Mouse (Mus musculus): ENCODE data around the gene Clcnkb. TPM values are rescaled to one million over a fixed set of nuclear protein-coding genes. Genes with fewer than 3 reads are reported as not detected.
A peak's percentile ranks its signal among the peaks of the same experiment; 100 is the strongest.

Gene Clcnkb
- polyA plus RNA-seq, 1 experiment from 2014 or later = not detected

- 18% methylated on average over 22 of the region's 22 CpGs for WGBS
- no peak for DNase-seq (ENCODE audit: extremely low spot score, low spot score)
- Histone ChIP-seq H3K36me3 (replicated peaks) (no peaks in the 10 kb centered on the region), H3K9me3 (peaks cover 2% of the 10 kb centered on the region; the same call in 1 of the 2 replicates), H3K27ac (no peak overlapping the region), H3K4me3 (no peak overlapping the region), H3K4me1 (no peaks in the 10 kb centered on the region), H3K27me3 (ENCODE audit: poor library complexity, severe bottlenecking) (peaks cover 40% of the 10 kb centered on the region)
Observed at GRCm38 (mm10) chr4:141411430-141411992, 4.3 kb downstream of the Clcnkb start.

GRCm38 (mm10) chr4:141408577-141408976 lies 7.2 kb downstream of the Clcnkb start:
- peaks cover 61% of the 10 kb centered on the region for H3K27me3 ChIP-seq (ENCODE audit: poor library complexity, severe bottlenecking)
- WGBS = 85% methylated on average over 3 of the region's 3 CpGs
- peaks cover 7% of the 10 kb centered on the region for H3K4me1 ChIP-seq
- no peak overlapping the region for H3K4me3 ChIP-seq
- H3K27ac ChIP-seq = no peak overlapping the region
- peaks cover 2% of the 10 kb centered on the region; the same call in 1 of the 2 replicates for H3K9me3 ChIP-seq
- DNase-seq (ENCODE audit: extremely low spot score, low spot score) = no peak
- H3K36me3 ChIP-seq (replicated peaks) = no peaks in the 10 kb centered on the region

- Histone ChIP-seq H3K4me3 (no peak overlapping the region), H3K36me3 (replicated peaks) (no peaks in the 10 kb centered on the region), H3K4me1 (peaks cover 7% of the 10 kb centered on the region), H3K27ac (no peak overlapping the region), H3K9me3 (no peaks in the 10 kb centered on the region), H3K27me3 (ENCODE audit: poor library complexity, severe bottlenecking) (peaks cover 60% of the 10 kb centered on the region)
- no peak for DNase-seq (ENCODE audit: extremely low spot score, low spot score)
- 45% methylated on average over 14 of the region's 14 CpGs for WGBS
Observed at GRCm38 (mm10) chr4:141406516-141407299, 9.1 kb downstream of the Clcnkb start.

GRCm38 (mm10) chr4:141405314-141405622 lies 10.5 kb downstream of the Clcnkb start:
- WGBS = 84% methylated on average over 3 of the region's 3 CpGs
- Histone ChIP-seq H3K27me3 (ENCODE audit: poor library complexity, severe bottlenecking) (peaks cover 49% of the 10 kb centered on the region), H3K4me1 (peaks cover 7% of the 10 kb centered on the region), H3K9me3 (no peaks in the 10 kb centered on the region), H3K36me3 (replicated peaks) (no peaks in the 10 kb centered on the region), H3K27ac (no peak overlapping the region), H3K4me3 (no peak overlapping the region)
- DNase-seq (ENCODE audit: extremely low spot score, low spot score) = no peak

GRCm38 (mm10) chr4:141404518-141405313 lies 11.1 kb downstream of the Clcnkb start:
- Histone ChIP-seq H3K9me3 (no peaks in the 10 kb centered on the region), H3K36me3 (replicated peaks) (no peaks in the 10 kb centered on the region), H3K4me3 (0 out of 2 replicates have a peak overlapping the region, but pooled peaks have one; percentile 5), H3K27ac (no peak overlapping the region), H3K27me3 (ENCODE audit: poor library complexity, severe bottlenecking) (peaks cover 47% of the 10 kb centered on the region), H3K4me1 (peaks cover 7% of the 10 kb centered on the region)
- peak; percentile 89 for DNase-seq (ENCODE audit: extremely low spot score, low spot score)
- 13% methylated on average over 15 of the region's 15 CpGs for WGBS

- Histone ChIP-seq H3K4me1 (peaks cover 15% of the 10 kb centered on the region), H3K9me3 (no peaks in the 10 kb centered on the region), H3K36me3 (replicated peaks) (no peaks in the 10 kb centered on the region), H3K4me3 (no peak overlapping the region), H3K27me3 (ENCODE audit: poor library complexity, severe bottlenecking) (peaks cover 46% of the 10 kb centered on the region), H3K27ac (no peak overlapping the region)
- WGBS = 91% methylated on average over 15 of the region's 15 CpGs
- DNase-seq (ENCODE audit: extremely low spot score, low spot score) = no peak
Observed at GRCm38 (mm10) chr4:141400171-141400570, 15.6 kb downstream of the Clcnkb start.

GRCm38 (mm10) chr4:141398545-141398944 lies 17.3 kb downstream of the Clcnkb start, which contains the start of gene Clcnka:
Clcnka (minus strand) TSS chr4:141398724.
- Histone ChIP-seq H3K9me3 (no peaks in the 10 kb centered on the region), H3K27ac (no peak within 1 kb of the TSS), H3K27me3 (ENCODE audit: poor library complexity, severe bottlenecking) (peaks cover 48% of the 10 kb centered on the region), H3K4me1 (peaks cover 14% of the 10 kb centered on the region), H3K36me3 (replicated peaks) (no peaks in the 10 kb centered on the region), H3K4me3 (no peak within 1 kb of the TSS)
- DNase-seq (ENCODE audit: extremely low spot score, low spot score) = no peak
- WGBS = 66% methylated on average over 12 of the region's 12 CpGs

- Histone ChIP-seq H3K36me3 (replicated peaks) (no peaks in the 10 kb centered on the region), H3K27ac (no peak overlapping the region), H3K9me3 (no peaks in the 10 kb centered on the region), H3K4me1 (peaks cover 14% of the 10 kb centered on the region), H3K4me3 (no peak overlapping the region), H3K27me3 (ENCODE audit: poor library complexity, severe bottlenecking) (peaks cover 43% of the 10 kb centered on the region)
- no peak for DNase-seq (ENCODE audit: extremely low spot score, low spot score)
- 79% methylated on average over 12 of the region's 12 CpGs for WGBS
Observed at GRCm38 (mm10) chr4:141397861-141398260, 18.0 kb downstream of the Clcnkb start.

- Histone ChIP-seq H3K36me3 (replicated peaks) (no peaks in the 10 kb centered on the region), H3K4me3 (peak overlapping the region; percentile 24), H3K9me3 (no peaks in the 10 kb centered on the region), H3K4me1 (peaks cover 20% of the 10 kb centered on the region), H3K27me3 (ENCODE audit: poor library complexity, severe bottlenecking) (peaks cover 48% of the 10 kb centered on the region), H3K27ac (no peak overlapping the region)
- DNase-seq (ENCODE audit: extremely low spot score, low spot score) = no peak
- 19% methylated on average over 16 of the region's 16 CpGs for whole genome bisulfite sequencing
Observed at GRCm38 (mm10) chr4:141394751-141395150, 21.1 kb downstream of the Clcnkb start.

- 82% methylated on average over 12 of the region's 12 CpGs for WGBS
- H3K4me1 ChIP-seq = peaks cover 22% of the 10 kb centered on the region
- peaks cover 33% of the 10 kb centered on the region for H3K27me3 ChIP-seq (ENCODE audit: poor library complexity, severe bottlenecking)
- no peak for DNase-seq (ENCODE audit: extremely low spot score, low spot score)
- H3K36me3 ChIP-seq (replicated peaks) = no peaks in the 10 kb centered on the region
- H3K4me3 ChIP-seq = no peak overlapping the region
- H3K27ac ChIP-seq = no peak overlapping the region
- H3K9me3 ChIP-seq = no peaks in the 10 kb centered on the region
Observed at GRCm38 (mm10) chr4:141391293-141391692, 24.5 kb downstream of the Clcnkb start.

- no peak for DNase-seq (ENCODE audit: extremely low spot score, low spot score)
- Histone ChIP-seq H3K4me3 (no peak overlapping the region), H3K36me3 (replicated peaks) (no peaks in the 10 kb centered on the region), H3K4me1 (peaks cover 23% of the 10 kb centered on the region), H3K27ac (no peak overlapping the region), H3K9me3 (no peaks in the 10 kb centered on the region), H3K27me3 (ENCODE audit: poor library complexity, severe bottlenecking) (peaks cover 23% of the 10 kb centered on the region)
- WGBS = 76% methylated on average over 18 of the region's 18 CpGs
Observed at GRCm38 (mm10) chr4:141389366-141390150, 26.3 kb downstream of the Clcnkb start.

GRCm38 (mm10) chr4:141387933-141388332 lies 27.9 kb downstream of the Clcnkb start:
- peaks cover 32% of the 10 kb centered on the region for H3K27me3 ChIP-seq (ENCODE audit: poor library complexity, severe bottlenecking)
- no peaks in the 10 kb centered on the region for H3K9me3 ChIP-seq
- no peak overlapping the region for H3K4me3 ChIP-seq
- H3K36me3 ChIP-seq (replicated peaks) = no peaks in the 10 kb centered on the region
- H3K4me1 ChIP-seq = peaks cover 32% of the 10 kb centered on the region
- DNase-seq (ENCODE audit: extremely low spot score, low spot score) = no peak
- no peak overlapping the region for H3K27ac ChIP-seq
- 70% methylated on average over 5 of the region's 5 CpGs for WGBS
